In genomic region chr10:14120512-14120911, GRCm38 (mm10) we compare ENCODE assay signal across 24 mouse cellular contexts.
"Had no signal": no experiment of that assay in that cellular context is flagged by ENCODE, and none has a peak within 500 bp of the region (broad histone marks: within the 10 kb centered on the region; RNA-seq: fewer than 3 reads in every experiment).

No protein-coding gene starts in this region.

- ATAC-seq: liver, embryonic 12.5 days; midbrain, embryonic 15.5 days had no signal

- H3K36me3 ChIP-seq: kidney, embryonic 15.5 days; limb, embryonic 10.5 days; limb, embryonic 13.5 days; liver, embryonic 12.5 days; liver, embryonic 15.5 days; midbrain, embryonic 12.5 days; midbrain, embryonic 15.5 days; neural tube, embryonic 12.5 days; neural tube, embryonic 15.5 days had no signal

- H3K4me3 ChIP-seq: kidney, embryonic 15.5 days; limb, embryonic 10.5 days; limb, embryonic 13.5 days; liver, embryonic 12.5 days; liver, embryonic 15.5 days; midbrain, embryonic 12.5 days; midbrain, embryonic 15.5 days; neural tube, embryonic 12.5 days; neural tube, embryonic 15.5 days had no signal

- H3K4me2 ChIP-seq: kidney, embryonic 15.5 days; limb, embryonic 13.5 days; liver, embryonic 12.5 days; liver, embryonic 15.5 days; midbrain, embryonic 12.5 days; midbrain, embryonic 15.5 days; neural tube, embryonic 12.5 days; neural tube, embryonic 15.5 days had no signal

- H3K27me3 ChIP-seq: kidney, embryonic 15.5 days; liver, embryonic 12.5 days; liver, embryonic 15.5 days; midbrain, embryonic 12.5 days; midbrain, embryonic 15.5 days; neural tube, embryonic 12.5 days; neural tube, embryonic 15.5 days had no signal

- H3K27ac ChIP-seq: kidney, embryonic 15.5 days; limb, embryonic 10.5 days; limb, embryonic 13.5 days; liver, embryonic 12.5 days; liver, embryonic 15.5 days; macrophage; midbrain, embryonic 12.5 days; midbrain, embryonic 15.5 days; neural tube, embryonic 12.5 days; neural tube, embryonic 15.5 days; stomach, postnatal 0 days had no signal

- H3K4me1 ChIP-seq: kidney, embryonic 15.5 days; limb, embryonic 10.5 days; liver, embryonic 12.5 days; liver, embryonic 15.5 days; midbrain, embryonic 12.5 days; midbrain, embryonic 15.5 days; neural tube, embryonic 12.5 days; neural tube, embryonic 15.5 days had no signal

- H3K9me3 ChIP-seq: kidney, embryonic 15.5 days; limb, embryonic 10.5 days; limb, embryonic 13.5 days; liver, embryonic 12.5 days; liver, embryonic 15.5 days; midbrain, embryonic 12.5 days; midbrain, embryonic 15.5 days; neural tube, embryonic 12.5 days; neural tube, embryonic 15.5 days had no signal

- H3K9ac ChIP-seq: kidney, embryonic 15.5 days; limb, embryonic 13.5 days; liver, embryonic 12.5 days; liver, embryonic 15.5 days; midbrain, embryonic 12.5 days; midbrain, embryonic 15.5 days; neural tube, embryonic 12.5 days; neural tube, embryonic 15.5 days had no signal

- DNase-seq: kidney, adult 11 months; kidney, adult 8-10 months; kidney, postnatal 10 days; kidney, postnatal 4 days; layer of hippocampus, adult 9-11 months; layer of hippocampus, postnatal 36 days; liver; lung, adult 2 months; lung, postnatal 14 days; right cerebral cortex, adult 18-20 months; right cerebral cortex, postnatal 14 days; right cerebral cortex, postnatal 4 days; thymus, postnatal 25 days had no signal
